Mouse (Mus musculus) bone marrow macrophage, adult 2 months (primary cell): ENCODE results near the gene Ninl.

Source experiments
- CTCF ChIP-seq: IDR thresholded peaks from 2 replicates; pipeline ENCODE4 v1.5.1; 2012; ENCODE audit warnings: low read depth, mild to moderate bottlenecking, low read length, moderate library complexity
- POLR2A ChIP-seq: IDR thresholded peaks from 2 replicates; pipeline ENCODE4 v1.6.1; 2012; ENCODE audit warnings: mild to moderate bottlenecking, low read depth, low read length, borderline replicate concordance

DNA sequence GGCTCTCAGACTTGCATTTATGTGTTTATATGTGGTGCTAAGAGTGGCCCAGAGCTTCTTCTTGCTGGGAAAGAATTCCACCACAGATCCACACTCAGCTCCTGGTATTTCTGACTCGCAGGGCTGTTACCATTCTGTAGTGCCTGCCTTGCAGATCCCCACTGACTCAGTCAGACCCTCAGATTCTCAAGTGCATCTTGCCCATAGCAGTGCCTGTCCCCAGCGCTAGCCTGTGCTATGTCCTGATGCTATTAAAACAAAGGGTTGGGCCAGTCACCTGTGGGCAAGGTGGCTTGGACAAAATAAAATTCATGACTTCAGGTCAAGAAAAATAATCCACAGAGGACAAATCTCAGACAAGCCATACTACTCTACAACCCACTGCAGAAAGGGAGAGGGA, 70.0 kb downstream of the Ninl start:
- TF ChIP-seq CTCF (no peak), POLR2A (no peak)
